In the genomic region with DNA sequence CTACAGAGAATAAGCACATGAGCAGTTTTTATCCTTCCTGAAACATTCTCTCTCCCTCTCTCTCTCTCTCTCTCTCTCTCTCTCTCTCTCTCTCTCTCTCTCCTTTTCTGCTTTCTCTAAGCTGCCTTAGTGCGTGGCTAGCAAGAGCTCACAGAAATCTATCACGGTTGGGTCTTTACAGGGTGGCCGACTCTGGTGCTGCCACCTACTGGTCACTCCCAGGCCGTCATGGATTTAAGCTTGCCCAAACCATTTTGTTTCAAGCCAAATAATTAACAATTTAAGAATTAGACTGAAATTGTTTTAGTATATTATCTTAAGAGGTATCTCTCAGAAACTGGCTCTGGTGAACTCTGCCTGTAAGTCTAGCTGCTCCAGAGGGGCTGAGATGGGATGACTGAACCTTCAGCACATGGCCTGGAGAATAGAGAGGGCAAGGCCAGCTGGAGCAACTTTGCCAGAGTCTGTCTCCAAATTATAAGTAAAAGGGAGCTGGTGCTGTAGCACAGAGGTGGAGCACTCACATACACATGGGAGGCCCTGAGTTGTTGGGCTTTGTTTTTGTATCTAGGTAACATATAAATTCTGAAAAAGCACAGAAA, we compare ENCODE assay signal across 8 mouse cellular contexts. TPM values are rescaled to one million over a fixed set of nuclear protein-coding genes. Genes with fewer than 3 reads are reported as not detected.
DNase-seq lines count a peak whose midpoint lies in the region; ATAC-seq and TF ChIP-seq lines count a peak whose summit lies in the region.

No protein-coding gene starts in this region.

- no peak overlapping the region for H3K4me2 ChIP-seq in liver, embryonic 14.5 days (ENCODE audit: low read depth)
- no peak overlapping the region for H3K4me2 ChIP-seq in neural tube, embryonic 13.5 days

- TF ChIP-seq CTCF in gastrocnemius, adult 2 months (IDR thresholded peaks at IDR 0.05): peak; percentile 74
- TF ChIP-seq CTCF in liver, embryonic 14.5 days (IDR thresholded peaks at IDR 0.05; ENCODE audit: low read depth): peak; percentile 63

- intact Hi-C loops in gastrocnemius, adult 2 months (cut with DNase I): loop anchor here (5.0 kb wide), 1 partner anchor 233 kb away; no protein-coding TSS in a partner anchor

- no peak overlapping the region for H3K4me3 ChIP-seq in gastrocnemius, adult 2 months
- no peak overlapping the region for H3K4me3 ChIP-seq in liver, embryonic 14.5 days (ENCODE audit: insufficient read depth in 1 of 2, low read depth in 2 of 2, low read length in 2 of 2)
- H3K4me3 ChIP-seq in neural tube, embryonic 13.5 days: no peak overlapping the region

- H3K27ac ChIP-seq in gastrocnemius, adult 2 months: no peak overlapping the region
- no peak overlapping the region for H3K27ac ChIP-seq in liver, embryonic 14.5 days
- no peak overlapping the region for H3K27ac ChIP-seq in neural tube, embryonic 13.5 days (replicated peaks)

- TF ChIP-seq EP300 in liver, embryonic 14.5 days (IDR thresholded peaks at IDR 0.05; ENCODE audit: low read depth): no peak

- H3K36me3 ChIP-seq in liver, embryonic 14.5 days (replicated peaks; ENCODE audit: control insufficient read depth, insufficient read depth, low read depth): no peaks in the 10 kb centered on the region
- H3K36me3 ChIP-seq in neural tube, embryonic 13.5 days: no peaks in the 10 kb centered on the region

- 9% methylated on average over 4 of the region's 4 CpGs for whole genome bisulfite sequencing in liver, embryonic 14.5 days (ENCODE audit: insufficient replicate concordance)
- WGBS in neural tube, embryonic 13.5 days: 4% methylated on average over 4 of the region's 4 CpGs

- peak; percentile 49 to 51 for DNase-seq in B cell, adult 2 months
- DNase-seq in NIH3T3 (ENCODE audit: low read depth): peak; percentile 82
- DNase-seq in cerebellum, postnatal 14 days: peak; percentile 75 to 78
- peak; percentile 63 for DNase-seq in gastrocnemius, adult 2 months
- DNase-seq in kidney, adult 9 months: peak; percentile 43
- DNase-seq in liver, embryonic 14.5 days (ENCODE audit: low read depth in 3 of 3, low spot score in 3 of 3): no peak

- H3K9me3 ChIP-seq in liver, embryonic 14.5 days (ENCODE audit: control insufficient read depth, low read length): no peaks in the 10 kb centered on the region
- no peaks in the 10 kb centered on the region for H3K9me3 ChIP-seq in neural tube, embryonic 13.5 days

- H3K27me3 ChIP-seq in liver, embryonic 14.5 days (ENCODE audit: control insufficient read depth, insufficient read depth, low read length): no peaks in the 10 kb centered on the region
- H3K27me3 ChIP-seq in neural tube, embryonic 13.5 days: no peaks in the 10 kb centered on the region

- H3K4me1 ChIP-seq in liver, embryonic 14.5 days (replicated peaks; ENCODE audit: control insufficient read depth in 2 of 2, insufficient read depth in 2 of 2, low read length in 1 of 2): no peaks in the 10 kb centered on the region
- H3K4me1 ChIP-seq in neural tube, embryonic 13.5 days (replicated peaks): no peaks in the 10 kb centered on the region

- no peak for ATAC-seq in liver, embryonic 14.5 days (ENCODE audit: insufficient read depth)
- peak; percentile 76 for ATAC-seq in neural tube, embryonic 13.5 days (ENCODE audit: low read depth)
- no peak for ATAC-seq in activated CD4-positive, CD25-positive, alpha-beta regulatory T cell, adult 4 months

- no peak overlapping the region for H3K9ac ChIP-seq in liver, embryonic 14.5 days (replicated peaks)
- no peak overlapping the region for H3K9ac ChIP-seq in neural tube, embryonic 13.5 days

RNA-seq across cellular contexts. Expression of a gene that starts 23.7 kb away (rescaled TPM):
- total RNA-seq in gastrocnemius, adult 2 months (2021): 1 to 10 TPM in 1 of 2 experiments, under 1 TPM in 1; 0.78 to 3.0 TPM
- not detected in 2 replicates for polyA plus RNA-seq in liver, embryonic 14.5 days (2012; rRNA removed)
- not detected in 2 replicates for polyA plus RNA-seq in liver, embryonic 14.5 days (2014; fragmentation: Nextera tagmentation; extraction: Ambion mirVana)
- polyA plus RNA-seq in neural tube, embryonic 13.5 days (2015; fragmentation: Nextera tagmentation; extraction: Ambion mirVana): 2.3 and 2.4 TPM in 2 replicates
- not detected for polyA plus RNA-seq in activated CD4-positive, CD25-positive, alpha-beta regulatory T cell, adult 4 months (2017; shearing (Covaris generic))

Comparison
In these comparisons a context has a peak if more than half of its experiments do, and no peak if none do; other contexts are left out.
1. DNase-seq: peak in B cell, adult 2 months (2 of 2), NIH3T3 (single experiment), cerebellum, postnatal 14 days (2 of 2), gastrocnemius, adult 2 months (single experiment) and kidney, adult 9 months (single experiment); none in liver, embryonic 14.5 days (0 of 3).